Mouse (Mus musculus) limb, embryonic 11.5 days (tissue): ENCODE results near the gene Cabcoco1. TPM values are rescaled to one million over a fixed set of nuclear protein-coding genes. Genes with fewer than 3 reads are reported as not detected.

Experiments
- ATAC-seq: fragments of 200-750 bp; cut with Nextera tagmentation; 2 replicates; pipeline ENCODE4 v1.8.0; 2017; ENCODE audit warnings: low read depth; ENCODE audit not compliant: insufficient number of reproducible peaks, low FRiP score, low TSS enrichment
- DNase-seq: peaks from one replicate; pipeline ENCODE4 v3.0.0-alpha.2; 2015; ENCODE audit warnings: low spot score
- H3K27ac ChIP-seq: fragments of 300-500 bp; sonication (generic); replicated peaks from 2 replicates; pipeline ENCODE4 v1.5.1; 2014; ENCODE audit warnings: low read depth, mild to moderate bottlenecking, low read length
- H3K27me3 ChIP-seq: fragments of 300-500 bp; sonication (generic); 2 replicates; pipeline ENCODE4 v1.6.1; 2014; ENCODE audit warnings: mild to moderate bottlenecking, low read length, mixed read lengths; ENCODE audit not compliant: control insufficient read depth, insufficient read depth
- H3K36me3 ChIP-seq: fragments of 300-500 bp; sonication (generic); 2 replicates; pipeline ENCODE4 v1.6.1; 2014; ENCODE audit warnings: mild to moderate bottlenecking, low read length, moderate library complexity, mixed read lengths; ENCODE audit not compliant: control insufficient read depth, insufficient read depth
- H3K4me1 ChIP-seq: fragments of 300-500 bp; sonication (generic); 2 replicates; pipeline ENCODE4 v1.6.1; 2014; ENCODE audit warnings: low read length, mixed read lengths; ENCODE audit not compliant: control insufficient read depth, insufficient read depth
- H3K4me2 ChIP-seq: fragments of 300-500 bp; sonication (generic); 2 replicates; pipeline ENCODE4 v1.6.1; 2014; ENCODE audit warnings: low read depth, mild to moderate bottlenecking, moderate library complexity; ENCODE audit not compliant: severe bottlenecking
- H3K4me3 ChIP-seq: fragments of 300-500 bp; sonication (generic); 2 replicates; pipeline ENCODE4 v1.5.1; 2014; ENCODE audit warnings: low read depth, low read length
- H3K9ac ChIP-seq: fragments of 300-500 bp; sonication (generic); 2 replicates; pipeline ENCODE4 v1.6.1; 2014; ENCODE audit warnings: mild to moderate bottlenecking, low read length
- H3K9me3 ChIP-seq: fragments of 300-500 bp; sonication (generic); 2 replicates; pipeline ENCODE4 v1.6.1; 2016; ENCODE audit warnings: low read length; ENCODE audit not compliant: control insufficient read depth
- WGBS: fragments of 180-500 bp; shearing (Covaris S2); extraction: QIAGEN DNeasy Blood & Tissue Kit; methylation state at CpG from one replicate; pipeline ENCODE4 v1.1.7; 2014; 5-methylcytosine and 5-hydroxymethylcytosine counted together
- polyA plus RNA-seq: library from polyadenylated mRNA; unstranded; fragments of >200 nt; fragmentation: Nextera tagmentation; extraction: Ambion mirVana; gene quantifications from 2 replicates; pipeline ENCODE4 v1.2.1, GENCODE M21; 2014

Cabcoco1 gene
- polyA plus RNA-seq, 1 experiment from 2014 or later = 0.69 TPM

DNA sequence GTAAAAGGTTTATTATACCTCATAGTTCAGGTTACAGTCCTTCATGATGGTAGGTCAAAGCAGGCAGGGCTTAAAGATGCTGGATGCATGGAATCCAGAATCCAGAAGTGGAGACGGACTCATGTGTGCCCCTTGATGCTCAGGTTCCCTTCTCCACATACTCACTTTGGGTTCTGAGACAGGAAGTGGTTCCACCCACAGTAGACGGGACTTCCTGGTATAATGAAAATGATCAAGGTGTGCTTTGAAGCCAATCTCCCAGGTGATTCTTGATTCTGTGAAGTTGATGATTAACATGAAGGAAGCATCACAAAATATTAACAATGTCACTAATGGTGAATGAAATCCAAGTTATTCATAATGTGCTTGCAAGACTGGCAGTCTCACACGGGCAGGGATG lies 12.0 kb upstream of the Cabcoco1 start:
- no peak overlapping the region for H3K27ac ChIP-seq
- 91% methylated on average over 3 of the region's 3 CpGs for WGBS
- no peak overlapping the region for H3K9ac ChIP-seq
- no peak overlapping the region for H3K4me2 ChIP-seq
- H3K9me3 ChIP-seq = no peaks in the 10 kb centered on the region
- no peaks in the 10 kb centered on the region for H3K4me1 ChIP-seq
- H3K36me3 ChIP-seq = no peaks in the 10 kb centered on the region
- ATAC-seq (no peak), DNase-seq (no peak)
- no peaks in the 10 kb centered on the region for H3K27me3 ChIP-seq
- H3K4me3 ChIP-seq = no peak overlapping the region

DNA sequence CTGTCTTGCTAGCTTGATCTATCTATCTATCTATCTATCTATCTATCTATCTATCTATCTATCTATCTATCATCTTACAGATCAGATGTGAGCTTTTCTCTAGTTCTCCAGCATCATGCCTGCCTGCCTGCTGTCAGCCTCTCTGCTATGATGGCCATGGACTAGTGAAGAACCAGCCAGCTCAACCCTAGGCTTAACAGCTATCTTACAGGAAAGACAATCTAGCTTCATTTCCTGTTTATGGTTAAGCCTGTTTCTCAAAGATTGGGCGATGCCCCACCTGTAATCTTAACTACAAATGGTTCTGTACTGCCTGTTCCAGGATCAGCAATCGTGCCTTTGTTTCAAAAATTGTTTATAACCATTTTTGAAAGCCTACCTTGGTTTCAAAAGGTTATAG lies 10.9 kb upstream of the Cabcoco1 start:
- Histone ChIP-seq H3K4me2 (no peak overlapping the region), H3K27me3 (no peaks in the 10 kb centered on the region), H3K27ac (no peak overlapping the region), H3K4me3 (no peak overlapping the region), H3K9me3 (no peaks in the 10 kb centered on the region), H3K4me1 (no peaks in the 10 kb centered on the region), H3K36me3 (no peaks in the 10 kb centered on the region), H3K9ac (no peak overlapping the region)
- DNase-seq = no peak
- ATAC-seq = no peak
- 83% methylated on average over 2 of the region's 2 CpGs for WGBS

GRCm38 (mm10) chr10:68551316-68551715 lies 9.6 kb upstream of the Cabcoco1 start:
- Histone ChIP-seq H3K9me3 (no peaks in the 10 kb centered on the region), H3K4me3 (no peak overlapping the region), H3K36me3 (no peaks in the 10 kb centered on the region), H3K4me1 (no peaks in the 10 kb centered on the region), H3K9ac (no peak overlapping the region), H3K27ac (no peak overlapping the region), H3K27me3 (no peaks in the 10 kb centered on the region), H3K4me2 (no peak overlapping the region)
- ATAC-seq = no peak
- no peak for DNase-seq
- 90% methylated on average over 7 of the region's 7 CpGs for WGBS

DNA sequence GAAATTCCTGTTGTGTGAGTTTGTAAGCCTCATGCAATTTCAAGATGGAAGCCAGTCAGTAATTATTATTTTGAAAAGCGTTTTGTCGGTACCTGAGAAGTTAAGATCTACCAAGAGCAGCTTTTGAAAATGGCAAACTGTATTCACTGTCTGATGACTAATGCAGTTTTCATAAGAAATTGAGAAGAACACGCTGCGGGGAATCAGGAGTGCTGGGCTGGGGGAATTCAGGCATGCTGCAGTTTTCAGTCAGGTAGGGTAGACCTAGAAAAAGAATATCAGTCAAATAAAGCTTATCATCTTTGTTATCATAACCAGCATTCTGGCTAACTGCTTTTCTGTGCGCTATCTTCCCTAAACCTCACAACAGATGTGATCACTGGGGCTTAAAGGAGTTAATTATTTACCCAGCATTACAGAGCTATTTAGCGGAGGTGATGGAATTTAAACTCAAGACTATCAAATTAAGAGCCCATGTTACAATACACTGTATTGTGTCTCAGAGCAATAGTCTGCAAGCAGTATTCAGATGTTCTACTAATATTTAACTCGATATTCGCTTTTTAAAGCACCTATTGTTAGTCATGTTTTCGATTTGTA lies 9.1 kb upstream of the Cabcoco1 start:
- WGBS = 92% methylated on average over 9 of the region's 9 CpGs
- H3K36me3 ChIP-seq = no peaks in the 10 kb centered on the region
- no peaks in the 10 kb centered on the region for H3K4me1 ChIP-seq
- H3K9ac ChIP-seq = no peak overlapping the region
- no peaks in the 10 kb centered on the region for H3K9me3 ChIP-seq
- H3K27ac ChIP-seq = no peak overlapping the region
- no peak overlapping the region for H3K4me3 ChIP-seq
- no peak overlapping the region for H3K4me2 ChIP-seq
- ATAC-seq = no peak
- H3K27me3 ChIP-seq = no peaks in the 10 kb centered on the region
- DNase-seq = no peak

DNA sequence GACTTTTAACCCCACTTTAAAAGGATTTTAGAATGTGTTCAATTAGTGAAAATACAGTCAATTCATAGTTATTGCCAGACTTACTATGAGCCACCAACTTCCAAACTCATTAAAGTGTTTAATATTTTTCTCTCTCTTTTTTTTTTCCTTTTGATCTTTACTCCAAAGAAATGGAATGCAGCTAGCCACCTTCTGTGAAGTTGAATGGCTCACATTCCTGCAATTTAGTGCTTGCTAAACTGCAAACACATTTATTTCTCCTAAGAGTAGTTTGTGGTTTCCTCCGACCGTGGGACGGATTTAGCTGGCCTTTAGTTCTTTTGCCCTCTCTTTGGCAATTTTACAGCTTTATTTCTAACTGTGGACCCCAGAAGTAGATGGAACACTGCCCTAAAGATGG lies 1.4 kb upstream of the Cabcoco1 start:
- ATAC-seq (no peak), DNase-seq (no peak)
- H3K9me3 ChIP-seq = no peaks in the 10 kb centered on the region
- H3K36me3 ChIP-seq = no peaks in the 10 kb centered on the region
- no peak overlapping the region for H3K4me2 ChIP-seq
- peaks cover 14% of the 10 kb centered on the region for H3K4me1 ChIP-seq
- H3K4me3 ChIP-seq = no peak overlapping the region
- 0 out of 2 replicates have a peak overlapping the region, but pooled peaks have one; percentile 61 for H3K27ac ChIP-seq
- H3K9ac ChIP-seq = no peak overlapping the region
- WGBS = 19% methylated on average over 3 of the region's 3 CpGs
- H3K27me3 ChIP-seq = no peaks in the 10 kb centered on the region

GRCm38 (mm10) chr10:68541943-68542420 lies 286 bp upstream of the Cabcoco1 start:
- Histone ChIP-seq H3K4me3 (peak overlapping the region; percentile 26), H3K36me3 (no peaks in the 10 kb centered on the region), H3K9me3 (no peaks in the 10 kb centered on the region), H3K9ac (no peak overlapping the region), H3K4me1 (peaks cover 14% of the 10 kb centered on the region), H3K4me2 (peak overlapping the region; percentile 60), H3K27ac (peak overlapping the region; percentile 61; the same call in 1 of the 2 replicates), H3K27me3 (no peaks in the 10 kb centered on the region)
- ATAC-seq (no peak), DNase-seq (no peak)
- WGBS = 44% methylated on average over 7 of the region's 7 CpGs

DNA sequence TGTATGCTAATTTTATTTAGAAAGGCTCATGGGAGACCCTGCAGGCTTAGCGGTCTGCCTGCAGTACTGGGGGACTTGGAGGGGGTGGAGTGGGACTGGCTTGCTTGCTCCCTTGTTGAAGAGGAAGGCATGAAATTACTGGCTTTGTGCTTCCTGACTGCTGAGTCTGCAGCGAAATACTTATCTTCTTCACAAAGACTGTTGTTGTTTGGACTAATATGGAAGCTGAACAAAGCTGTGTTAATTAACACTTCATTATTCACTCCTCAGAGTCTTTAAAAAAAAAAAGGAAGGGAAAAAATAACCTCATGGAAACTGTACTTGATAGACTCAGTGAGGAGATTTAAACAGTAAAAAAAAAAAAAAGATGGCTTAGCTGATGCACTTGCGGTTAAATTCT lies 1.1 kb downstream of the Cabcoco1 start:
- Histone ChIP-seq H3K4me2 (no peak overlapping the region), H3K4me1 (peaks cover 14% of the 10 kb centered on the region), H3K9me3 (no peaks in the 10 kb centered on the region), H3K36me3 (no peaks in the 10 kb centered on the region), H3K27ac (no peak overlapping the region), H3K4me3 (no peak overlapping the region), H3K9ac (no peak overlapping the region), H3K27me3 (no peaks in the 10 kb centered on the region)
- 70% methylated on average over 3 of the region's 3 CpGs for WGBS
- ATAC-seq = no peak
- DNase-seq = no peak

DNA sequence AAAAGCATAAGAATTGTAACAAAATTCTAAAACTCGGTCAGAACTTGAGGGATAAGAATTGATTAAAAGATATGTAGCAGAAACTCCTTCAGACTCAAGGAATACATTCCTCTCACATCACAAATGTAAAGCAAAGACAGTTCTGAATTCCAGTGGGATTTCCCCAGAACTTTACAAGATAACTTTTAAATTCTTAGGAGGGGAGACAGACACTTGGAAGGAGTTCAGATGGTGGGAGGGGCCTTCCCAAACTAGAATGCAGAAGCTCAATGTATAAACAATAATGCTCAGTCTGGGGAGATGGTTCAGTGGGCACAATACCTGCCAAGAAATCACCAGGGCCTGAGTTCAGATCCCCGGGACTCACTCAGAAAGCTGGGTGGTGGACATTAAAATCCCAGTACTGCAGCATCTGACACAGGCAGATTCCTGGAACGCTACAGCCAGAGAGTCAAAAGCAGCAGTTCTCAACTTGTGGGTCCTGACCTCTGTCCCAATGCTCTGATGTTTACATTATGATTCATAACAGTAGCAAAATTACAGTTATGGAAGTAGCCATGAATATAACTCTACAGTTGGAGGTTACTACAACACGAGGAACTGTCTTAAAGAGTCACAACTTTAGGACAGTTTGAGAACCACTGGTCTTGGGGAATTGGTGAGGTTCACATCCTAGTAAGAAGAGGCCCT lies 4.3 kb downstream of the Cabcoco1 start:
- no peaks in the 10 kb centered on the region for H3K9me3 ChIP-seq
- H3K9ac ChIP-seq = no peak overlapping the region
- H3K36me3 ChIP-seq = no peaks in the 10 kb centered on the region
- H3K4me1 ChIP-seq = peaks cover 11% of the 10 kb centered on the region
- no peak overlapping the region for H3K4me2 ChIP-seq
- DNase-seq (no peak), ATAC-seq (no peak)
- no peak overlapping the region for H3K27ac ChIP-seq
- no peaks in the 10 kb centered on the region for H3K27me3 ChIP-seq
- 84% methylated on average over 4 of the region's 4 CpGs for WGBS
- no peak overlapping the region for H3K4me3 ChIP-seq
